Mouse (Mus musculus) kidney, postnatal 14 days (tissue): ENCODE data around the gene Kif1bp.
A peak's percentile ranks its signal among the peaks of the same experiment; 100 is the strongest.
"Not testable (repeated sequence)": the region's sequence is repeated elsewhere in the genome, so short reads cannot be mapped to it uniquely, and the experiment has no call there.

ENCODE experiments used
- DNase-seq: peaks from one replicate; pipeline ENCODE4 v3.0.0; 2022; ENCODE audit warnings: mixed read lengths

The Kif1bp gene

DNA sequence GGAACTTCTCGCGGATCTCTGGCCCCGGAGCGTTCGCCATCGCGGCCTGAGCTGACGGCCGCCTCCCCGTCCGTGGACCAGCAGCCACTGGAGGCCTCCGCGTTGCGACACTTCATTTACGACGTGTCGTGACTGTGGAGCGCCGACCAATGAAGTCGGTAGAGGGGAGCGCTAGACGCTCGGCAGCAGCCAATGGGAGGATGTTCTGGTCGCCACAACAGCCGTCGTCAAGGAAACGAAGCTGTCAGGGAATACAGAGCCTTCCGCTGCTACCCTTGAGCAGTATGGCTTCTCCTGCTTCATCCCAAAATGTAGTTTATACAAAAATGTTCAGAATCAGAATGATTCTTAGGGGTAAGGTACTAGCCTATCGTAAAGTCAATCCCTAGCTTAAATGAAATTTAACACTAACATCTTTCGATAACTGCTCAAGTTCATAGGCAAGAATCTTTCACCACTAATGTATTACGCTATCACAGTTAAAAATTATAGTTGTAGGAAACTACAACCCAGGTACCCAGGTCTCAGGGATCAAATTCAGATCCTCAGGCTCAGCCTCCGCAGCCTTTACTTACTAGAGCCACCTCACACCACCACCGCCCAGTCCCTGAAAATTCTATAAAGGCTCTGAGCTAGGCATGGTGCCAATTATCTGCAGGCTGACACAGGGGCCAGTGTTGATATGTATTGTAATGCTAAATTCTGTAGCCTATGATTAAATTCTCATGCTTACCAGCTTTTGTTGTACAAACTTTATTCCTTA, at the start of gene Kif1bp:
Gene Kif1bp (minus strand): TSS at position 120 of the 763 bp plus-strand sequence.
- DNase-seq = peak; percentile 99

DNA sequence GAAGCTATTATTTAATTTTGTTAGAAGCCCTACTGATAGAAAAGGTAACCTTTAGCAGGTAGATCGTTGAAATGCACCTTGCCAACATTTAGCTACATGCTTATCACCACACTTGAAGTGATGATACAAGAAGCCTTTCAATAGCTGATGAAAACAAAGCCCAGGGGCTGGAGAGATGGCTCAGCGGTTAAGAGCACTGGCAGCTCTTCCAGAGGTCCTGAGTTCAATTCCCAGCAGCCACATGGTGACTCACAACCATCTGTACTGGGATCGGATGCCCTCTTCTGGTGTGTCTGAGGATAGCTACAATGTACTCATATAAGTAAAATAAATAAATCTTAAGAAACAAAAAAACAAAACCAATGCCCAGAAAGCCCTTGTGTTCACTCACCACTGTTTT, 25.9 kb upstream of the Kif1bp start:
- DNase-seq = no peak

DNA sequence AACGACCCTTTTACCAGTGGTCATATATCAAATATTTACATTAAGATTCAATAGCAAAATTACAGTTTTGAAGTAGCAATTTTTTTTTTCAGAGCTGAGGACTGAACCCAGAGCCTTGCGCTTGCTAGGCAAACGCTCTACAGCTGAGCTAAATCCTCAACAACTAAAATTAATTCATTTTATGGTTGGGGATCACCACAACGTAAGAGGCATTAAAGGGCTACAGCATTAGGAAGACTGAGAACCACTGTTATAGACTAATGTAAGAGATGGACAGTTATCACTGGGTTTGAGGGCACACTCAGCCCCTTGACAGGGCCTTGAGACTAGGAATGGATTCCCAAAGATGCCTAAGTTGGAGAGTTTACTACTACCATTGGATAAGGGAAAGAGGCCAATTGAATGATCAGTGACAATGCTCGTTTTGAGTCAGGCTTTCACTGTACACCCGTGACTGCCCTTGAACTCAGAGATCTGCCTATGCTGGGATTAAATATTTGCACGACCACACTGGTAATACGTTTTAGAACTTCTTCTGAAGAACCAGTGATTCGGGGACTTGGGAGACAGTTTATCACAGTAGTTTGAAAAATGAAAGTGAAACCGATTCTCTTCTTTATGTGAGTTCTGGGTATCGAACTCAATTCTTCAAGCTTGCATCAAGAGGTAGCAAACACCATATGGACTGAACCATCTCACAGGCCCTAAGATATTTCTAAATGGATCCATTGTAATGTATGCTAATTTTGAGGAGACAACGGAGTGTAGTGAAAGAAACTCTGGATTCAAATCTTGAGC, 25.2 kb upstream of the Kif1bp start:
- DNase-seq = no peak

DNA sequence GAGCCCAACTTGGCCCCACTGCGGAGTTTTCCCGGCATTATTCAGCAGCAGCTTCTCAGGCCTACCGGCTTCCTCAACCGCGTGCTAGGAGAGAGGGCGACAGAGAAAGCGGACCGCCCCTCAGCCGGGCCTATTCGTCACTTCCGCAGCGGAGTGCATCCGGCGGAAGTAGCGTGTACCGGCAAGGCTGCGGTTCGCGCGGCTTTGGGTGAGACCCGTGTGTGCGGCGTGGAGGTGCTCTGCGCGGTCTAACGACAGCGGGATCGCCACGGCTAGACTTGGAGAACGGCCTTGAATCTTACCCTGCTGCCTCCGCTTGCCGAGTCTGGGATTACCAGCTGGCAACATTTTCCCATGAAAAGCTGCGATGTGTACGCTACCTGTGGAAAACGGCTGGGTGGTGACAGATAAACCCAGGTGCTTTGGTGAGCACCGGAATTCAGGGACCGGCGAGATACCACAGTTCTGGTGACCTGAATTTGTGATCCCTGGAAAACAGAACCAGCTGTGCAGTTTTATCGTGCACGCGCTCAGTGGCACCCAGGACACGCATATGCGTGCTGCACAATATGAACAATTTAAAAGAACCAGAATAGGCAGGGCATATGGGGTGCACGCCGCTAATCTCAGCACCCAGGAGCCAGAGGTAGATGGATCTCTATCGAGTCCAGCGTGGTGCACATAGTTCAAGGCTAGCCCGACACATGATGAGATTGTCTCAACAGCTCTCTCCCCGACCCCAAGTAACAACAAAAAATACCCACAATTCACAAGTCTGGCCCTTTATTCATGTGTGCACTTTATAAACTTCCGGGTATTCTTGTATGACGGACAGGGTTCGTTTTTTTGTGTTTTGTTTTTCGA, 24.2 kb upstream of the Kif1bp start, which contains the start of gene Ddx21:
Gene Ddx21 (minus strand): TSS at position 105 of the 864 bp plus-strand sequence.
- DNase-seq = peak; percentile 92

DNA sequence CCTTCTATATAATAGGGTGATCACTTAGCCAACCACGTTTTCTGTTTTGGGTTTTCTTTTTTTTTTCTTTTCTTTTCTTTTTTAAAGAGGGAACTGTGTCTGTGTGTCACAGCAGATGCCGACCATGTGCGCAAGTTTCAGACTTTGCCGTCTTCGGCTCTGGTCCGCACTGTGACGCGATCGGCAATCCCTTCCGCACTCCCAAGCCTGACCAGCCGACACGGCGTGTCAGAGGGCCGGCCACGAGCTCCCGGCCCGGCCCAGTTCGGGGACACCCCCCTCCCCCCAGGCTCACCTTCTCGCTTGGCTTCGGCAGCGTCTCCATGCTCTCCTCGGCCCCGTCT, 23.5 kb upstream of the Kif1bp start:
- DNase-seq = no peak

DNA sequence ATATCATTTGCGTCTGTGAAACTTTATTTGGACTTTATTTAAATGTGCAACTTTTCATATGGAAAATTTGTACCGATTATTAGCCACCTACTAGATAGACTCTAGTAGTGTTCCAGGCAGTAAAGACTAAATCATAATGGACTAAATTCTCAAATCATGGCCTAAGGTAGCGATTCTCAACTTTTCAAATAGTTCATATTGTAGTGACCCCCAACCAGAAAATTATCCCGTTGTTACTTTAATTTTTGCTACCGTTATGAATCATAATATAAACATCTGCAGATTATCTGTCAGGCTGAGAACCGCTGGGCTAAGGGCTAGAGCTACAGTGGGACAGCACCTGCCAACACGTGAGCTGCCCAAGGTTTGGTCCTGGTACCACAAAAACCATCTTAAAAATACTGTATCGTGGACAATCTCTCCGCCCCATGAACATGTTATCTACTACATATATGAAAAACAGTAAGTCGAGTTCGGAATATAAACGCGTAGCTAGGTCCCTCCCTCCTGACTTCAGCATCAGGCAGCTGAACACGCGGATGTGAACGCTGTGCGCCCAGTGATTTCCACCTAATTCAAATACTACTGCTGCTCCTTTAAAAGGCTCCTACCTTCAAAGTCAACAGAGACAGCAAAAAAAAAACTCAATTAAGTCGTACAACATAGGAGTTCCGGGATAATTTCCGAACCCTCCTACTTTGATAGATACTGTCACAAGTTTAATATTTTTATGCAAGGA, 23.0 kb upstream of the Kif1bp start:
- no peak for DNase-seq

DNA sequence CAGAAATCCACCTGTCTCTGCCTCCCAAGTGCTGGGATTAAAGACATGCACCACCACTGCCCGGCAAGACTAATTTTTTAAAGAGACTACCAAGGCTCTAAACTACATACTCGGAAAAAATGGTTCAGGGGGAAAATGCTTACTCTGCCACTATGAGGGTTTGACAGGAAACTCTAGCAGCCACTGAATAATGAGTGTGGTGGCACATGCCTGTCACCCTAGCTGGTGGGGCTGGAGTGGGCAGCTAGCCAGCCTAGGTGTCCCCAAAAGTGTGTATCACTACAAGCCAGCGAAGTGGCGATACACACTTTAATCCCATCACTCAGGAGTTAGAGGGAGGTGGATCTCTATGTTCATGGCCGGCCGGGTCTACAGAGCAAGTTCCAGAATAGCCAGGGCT, 21.8 kb upstream of the Kif1bp start:
- DNase-seq = no peak

DNA sequence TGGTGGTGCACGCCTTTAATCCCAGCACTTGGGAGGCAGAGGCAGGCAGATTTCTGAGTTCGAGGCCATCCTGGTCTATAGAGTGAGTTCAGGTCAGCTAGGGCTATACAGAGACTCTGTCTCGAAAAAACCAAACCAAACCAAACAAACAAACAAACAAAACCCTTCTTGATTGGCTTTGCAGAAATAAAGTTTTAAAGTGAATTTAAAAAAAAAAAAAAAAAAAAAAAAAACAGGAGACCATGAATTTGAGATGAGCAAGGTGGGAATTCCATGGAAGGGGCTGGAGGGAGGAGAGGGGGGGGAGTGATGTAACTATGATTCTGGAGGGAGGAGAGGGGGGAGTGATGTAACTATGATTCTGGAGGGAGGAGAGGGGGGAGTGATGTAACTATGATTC, 21.1 kb upstream of the Kif1bp start:
- DNase-seq = not testable (repeated sequence)

DNA sequence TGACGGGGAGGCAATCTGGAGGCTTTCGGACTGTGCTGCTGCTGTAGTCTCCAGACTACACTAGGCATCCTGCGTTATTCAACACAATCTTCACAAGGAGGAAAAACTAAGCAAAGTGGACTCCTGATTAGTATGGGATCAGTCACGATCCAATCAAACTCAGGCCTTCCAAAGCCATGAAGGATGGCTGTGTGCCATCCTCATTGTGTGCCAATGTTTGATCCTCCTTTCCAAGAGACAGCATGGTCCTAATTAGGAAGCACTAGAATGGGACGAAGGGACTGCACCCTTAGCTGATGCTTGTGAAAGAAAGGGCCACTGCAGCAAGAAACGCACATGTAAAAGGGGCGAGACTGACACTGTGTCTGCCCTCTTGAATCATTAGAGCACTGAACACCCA, 14.2 kb upstream of the Kif1bp start:
- no peak for DNase-seq

DNA sequence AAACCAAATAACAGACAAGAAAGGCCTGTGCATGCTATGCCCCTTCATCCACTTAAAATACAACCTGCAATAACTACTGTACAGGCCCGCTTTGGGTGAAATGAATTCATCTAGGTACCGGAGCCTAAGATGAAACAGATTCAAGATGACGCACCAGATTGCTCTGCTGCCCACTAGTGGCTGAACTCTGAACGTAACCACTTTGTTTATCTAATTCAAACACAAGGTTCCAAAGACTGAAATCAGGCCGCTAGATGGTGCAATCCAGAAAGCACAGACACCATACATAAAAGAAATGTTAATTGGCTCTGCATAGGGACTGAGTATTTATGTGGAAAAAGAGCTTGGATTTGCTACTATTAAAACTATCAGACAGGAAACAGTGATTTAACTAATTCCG, 11.9 kb upstream of the Kif1bp start:
- DNase-seq = peak; percentile 92

DNA sequence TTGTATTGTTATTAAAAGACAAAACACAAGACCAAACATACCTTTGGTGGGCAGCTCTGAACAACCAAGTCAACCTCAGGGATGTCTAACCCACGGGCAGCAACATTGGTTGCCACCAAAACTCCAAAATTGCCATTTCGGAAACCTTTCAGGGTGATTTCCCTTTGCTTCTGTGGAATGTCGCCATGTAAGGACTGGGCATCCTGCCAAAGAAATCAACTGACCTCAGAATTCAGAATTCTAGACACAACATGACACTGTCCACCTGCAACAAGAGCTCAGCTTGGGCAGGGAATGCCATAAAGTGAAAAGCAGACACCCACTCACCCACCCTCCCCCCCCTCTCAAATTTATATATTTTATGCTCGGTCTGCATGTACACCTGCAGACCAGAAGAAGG, 10.4 kb upstream of the Kif1bp start:
- DNase-seq = peak; percentile 52

DNA sequence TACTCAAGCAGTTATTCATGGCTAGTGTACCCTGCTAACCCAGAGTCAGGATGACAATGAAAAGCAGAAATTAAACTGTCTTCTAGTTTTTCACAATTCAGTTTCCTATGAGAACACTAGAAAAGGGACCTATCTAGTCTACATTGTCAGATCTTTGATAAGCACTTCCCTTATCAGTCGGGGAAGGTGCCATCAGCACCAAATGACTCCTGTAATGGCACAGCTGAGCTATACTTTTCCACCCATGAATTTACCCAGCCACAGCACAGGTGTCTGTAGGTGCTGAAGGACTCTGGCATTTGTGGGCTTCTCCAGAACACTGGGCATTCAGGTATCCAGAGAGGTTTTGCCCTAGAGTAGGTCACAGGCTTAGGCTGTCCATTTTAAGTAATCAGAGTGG, 5.0 kb upstream of the Kif1bp start:
- no peak for DNase-seq

DNA sequence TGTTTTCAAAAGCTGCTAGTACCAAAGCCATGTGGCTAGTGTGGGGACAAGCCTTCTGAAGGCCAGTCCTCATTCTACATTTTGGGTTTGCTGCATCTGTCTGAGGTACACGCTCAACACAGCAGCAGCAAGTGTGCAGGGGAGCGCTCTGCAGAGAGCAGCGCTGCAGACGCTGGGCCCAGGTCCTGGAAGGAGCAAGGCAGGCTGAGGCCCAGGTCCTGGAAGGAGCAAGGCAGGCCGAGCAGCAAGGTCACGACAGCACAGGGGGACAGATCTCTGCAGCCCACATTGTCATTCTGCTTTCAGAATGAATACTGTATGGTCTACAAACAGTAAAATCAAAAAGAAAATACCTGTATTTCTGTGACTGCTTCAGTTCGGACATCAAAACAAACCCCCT, 4.4 kb upstream of the Kif1bp start:
- no peak for DNase-seq

DNA sequence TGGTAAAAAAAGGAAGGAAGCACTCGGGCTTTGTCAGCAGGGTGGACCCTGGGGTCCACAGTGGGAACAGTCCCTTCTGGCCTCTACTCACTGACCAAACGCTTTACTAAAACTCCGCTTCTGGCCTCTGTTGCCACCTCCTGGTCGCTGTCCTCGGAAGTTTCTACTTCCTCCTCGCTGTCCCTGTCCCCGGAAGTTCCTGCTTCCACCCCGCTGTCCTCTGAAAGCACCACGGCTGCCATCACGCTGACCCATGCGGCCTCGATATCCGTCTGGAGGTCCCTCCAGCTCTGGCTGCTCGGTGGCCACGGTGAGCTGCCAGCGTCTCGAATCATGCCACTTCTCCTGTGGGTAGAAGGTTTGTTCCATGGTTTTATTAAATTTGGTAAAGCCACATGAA, 4.0 kb upstream of the Kif1bp start:
- no peak for DNase-seq

DNA sequence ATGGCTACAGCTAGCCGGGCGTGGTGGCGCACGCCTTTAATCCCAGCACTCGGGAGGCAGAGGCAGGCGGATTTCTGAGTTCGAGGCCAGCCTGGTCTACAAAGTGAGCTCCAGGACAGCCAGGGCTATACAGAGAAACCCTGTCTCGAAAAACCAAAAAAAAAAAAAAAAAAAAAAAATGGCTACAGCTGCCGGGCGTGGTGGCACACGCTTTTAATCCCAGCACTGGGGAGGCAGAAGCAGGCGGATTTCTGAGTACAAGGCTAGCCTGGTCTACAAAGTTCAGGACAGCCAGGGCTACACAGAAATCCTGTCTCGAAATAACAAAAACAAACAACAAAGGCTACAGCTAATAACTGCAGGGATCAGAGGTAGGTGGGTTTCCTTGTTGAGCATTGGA, 872 bp upstream of the Kif1bp start:
- not testable (repeated sequence) for DNase-seq

DNA sequence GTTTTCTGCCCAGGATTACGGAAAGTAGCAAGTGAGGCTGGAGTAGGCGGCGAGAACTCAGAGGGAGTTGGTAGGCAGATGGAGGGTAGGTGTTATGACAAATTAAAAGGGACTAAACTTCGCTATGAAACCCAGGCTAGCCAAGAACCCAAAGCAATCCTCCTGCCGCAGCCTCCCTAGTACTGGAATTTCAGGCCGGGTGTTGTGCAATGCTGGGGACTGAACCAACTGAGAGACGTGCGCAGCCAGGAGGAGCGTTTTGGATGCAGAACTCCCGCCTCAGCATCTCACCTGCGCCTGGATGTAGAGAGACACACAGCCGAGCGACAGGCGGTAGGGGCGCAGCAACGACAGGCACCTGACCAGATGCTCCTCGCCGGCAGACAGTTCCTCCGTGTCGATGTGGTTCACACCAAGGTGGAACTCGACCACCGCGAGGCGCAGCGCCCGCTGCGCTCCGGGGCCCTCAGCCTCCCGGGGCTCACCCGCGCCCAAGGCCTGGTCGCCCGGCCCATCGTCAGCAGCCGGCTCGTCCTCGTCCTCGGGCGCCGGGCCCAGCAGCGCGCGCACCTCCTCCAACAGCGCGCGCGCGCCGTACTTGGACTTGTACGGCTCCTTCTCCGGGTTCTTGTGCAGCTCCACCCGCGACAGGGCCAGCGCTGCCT, 452 bp downstream of the Kif1bp start:
- DNase-seq = no peak

DNA sequence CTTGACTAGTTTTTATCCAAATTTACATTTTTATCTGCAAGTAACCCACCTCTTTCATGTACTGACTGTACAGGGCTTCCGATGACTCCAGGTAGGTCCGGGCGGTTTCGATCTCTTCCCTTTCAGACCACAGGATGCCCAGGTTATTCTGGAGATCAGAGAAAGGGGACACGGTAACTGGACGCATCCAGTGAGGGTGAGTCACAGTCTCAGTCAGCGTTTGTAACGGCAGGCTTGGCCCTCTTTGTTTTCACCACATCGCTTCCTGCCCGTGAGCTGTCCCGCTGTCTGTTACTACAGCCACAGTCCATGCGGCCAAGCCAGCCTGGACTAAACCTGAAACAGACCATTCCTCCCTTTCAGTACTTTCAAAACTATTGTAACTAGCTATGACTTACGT, 3.3 kb downstream of the Kif1bp start:
- DNase-seq = no peak

DNA sequence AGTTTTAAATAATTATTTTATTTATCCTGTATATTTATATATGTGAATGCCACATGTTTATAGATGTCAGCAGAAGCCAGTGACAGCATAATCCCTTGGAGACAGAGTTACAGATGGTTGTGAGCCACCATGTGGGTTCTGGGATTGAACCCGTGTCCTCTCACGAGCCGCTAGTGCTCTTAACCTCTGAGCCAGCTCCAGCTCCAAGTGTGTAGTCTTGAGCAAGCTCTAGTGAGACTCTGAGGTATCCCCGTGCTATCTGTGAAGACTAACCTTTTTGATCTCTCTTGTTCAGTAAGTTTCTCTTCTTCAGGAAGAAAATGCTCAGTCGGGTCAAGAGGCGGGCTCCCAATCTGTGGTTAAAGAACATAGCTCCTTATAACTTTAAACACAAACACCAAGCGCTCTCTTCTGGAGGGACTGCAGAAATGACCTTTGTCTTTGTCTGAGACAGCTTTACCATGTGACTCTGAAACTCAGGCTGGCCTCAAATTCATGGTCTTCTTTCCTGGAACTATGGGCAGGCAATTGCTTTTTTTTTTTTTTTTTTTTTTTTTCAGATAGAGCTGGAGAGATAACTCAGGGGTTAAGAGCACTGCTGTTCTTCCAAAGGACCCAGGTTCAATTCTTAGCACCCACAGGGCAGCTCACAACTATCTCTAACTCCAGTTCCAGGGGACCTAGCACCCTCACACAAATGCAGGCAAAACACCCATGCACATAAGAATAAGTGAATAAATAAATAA, 8.0 kb downstream of the Kif1bp start:
- DNase-seq = peak; percentile 24

DNA sequence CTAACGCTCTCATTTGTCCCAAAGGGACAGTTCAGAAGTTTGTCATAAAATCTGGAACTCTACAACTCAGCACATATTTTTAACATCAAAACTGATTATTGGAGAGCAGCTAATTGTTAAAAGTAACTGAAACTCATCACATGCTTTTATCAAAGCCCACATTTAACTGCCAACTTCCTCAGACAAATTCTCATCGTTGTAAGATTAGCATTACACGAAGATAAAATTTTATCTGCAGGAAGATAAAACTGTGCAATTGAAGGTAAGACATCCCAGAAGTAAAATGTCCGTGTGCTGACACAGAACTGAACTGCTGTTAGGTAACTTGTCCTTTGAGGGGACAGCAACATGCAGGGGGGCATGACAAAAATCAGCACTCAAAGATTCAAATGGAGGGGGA, 9.4 kb downstream of the Kif1bp start:
- no peak for DNase-seq

DNA sequence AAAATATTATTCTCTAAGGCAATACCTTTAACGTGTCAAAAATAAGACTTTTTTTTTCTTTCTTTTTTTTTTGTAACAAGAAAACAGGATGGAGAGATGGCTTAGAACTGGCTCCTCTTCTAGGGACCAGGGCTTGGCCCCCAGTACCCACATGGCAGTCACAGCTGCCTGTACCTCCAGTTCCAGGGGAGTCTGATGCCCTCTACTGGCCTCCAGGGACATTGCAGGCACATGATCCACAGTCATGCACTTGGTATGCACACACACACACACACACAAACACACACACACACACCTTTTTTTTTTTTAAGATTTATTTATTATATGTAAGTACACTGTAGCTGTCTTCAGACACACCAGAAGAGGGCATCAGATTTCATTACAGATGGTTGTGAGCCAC, 20.5 kb downstream of the Kif1bp start:
- no peak for DNase-seq

DNA sequence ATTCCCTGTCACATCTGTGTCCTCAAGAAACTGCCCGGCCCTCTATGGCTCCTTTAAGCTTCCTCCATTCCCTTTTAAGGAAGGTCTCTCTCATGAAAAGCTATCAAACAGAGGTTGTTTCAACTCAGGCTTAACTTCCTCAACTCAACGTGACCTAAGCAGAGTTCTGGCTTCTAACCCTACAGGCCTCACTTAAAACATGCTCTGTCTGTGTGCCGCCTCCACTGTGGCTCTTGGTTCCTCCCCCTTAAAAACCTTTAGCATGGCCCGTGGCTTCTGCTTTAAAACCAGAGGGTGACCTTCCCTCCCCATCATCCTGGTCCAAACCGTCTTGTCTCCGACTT, 21.7 kb downstream of the Kif1bp start:
- DNase-seq = no peak
